Mouse (Mus musculus) forebrain, embryonic 12.5 days (tissue): Measurements from ENCODE around the gene Glb1l3. TPM values are rescaled to one million over a fixed set of nuclear protein-coding genes. Genes with fewer than 3 reads are reported as not detected.
"Not testable (repeated sequence)": the region's sequence is repeated elsewhere in the genome, so short reads cannot be mapped to it uniquely, and the experiment has no call there.

Experiments used
- ATAC-seq: fragments of 200-750 bp; cut with Nextera tagmentation; 2 replicates; pipeline ENCODE4 v1.8.0; 2017; ENCODE audit warnings: moderate TSS enrichment; ENCODE audit not compliant: low FRiP score
- H3K27ac ChIP-seq: fragments of 300-500 bp; sonication (generic); 2 replicates; pipeline ENCODE4 v1.5.1; 2016; ENCODE audit warnings: mild to moderate bottlenecking
- H3K27me3 ChIP-seq: fragments of 300-500 bp; sonication (generic); 2 replicates; pipeline ENCODE4 v1.6.1; 2016; ENCODE audit warnings: mild to moderate bottlenecking
- H3K36me3 ChIP-seq: fragments of 300-500 bp; sonication (generic); replicated peaks from 2 replicates; pipeline ENCODE4 v1.6.1; 2016; ENCODE audit warnings: mild to moderate bottlenecking
- H3K4me1 ChIP-seq: fragments of 300-500 bp; sonication (generic); 2 replicates; pipeline ENCODE4 v1.6.1; 2016
- H3K4me2 ChIP-seq: fragments of 300-500 bp; sonication (generic); 2 replicates; pipeline ENCODE4 v1.6.1; 2016; ENCODE audit warnings: mild to moderate bottlenecking, moderate library complexity
- H3K4me3 ChIP-seq: fragments of 300-500 bp; sonication (generic); replicated peaks from 2 replicates; pipeline ENCODE4 v1.5.1; 2016; ENCODE audit warnings: mild to moderate bottlenecking
- H3K9ac ChIP-seq: fragments of 300-500 bp; sonication (generic); 2 replicates; pipeline ENCODE4 v1.6.1; 2016; ENCODE audit warnings: mild to moderate bottlenecking
- H3K9me3 ChIP-seq: fragments of 300-500 bp; sonication (generic); 2 replicates; pipeline ENCODE4 v1.6.1; 2016
- WGBS: fragments of 180-500 bp; shearing (Covaris S2); methylation state at CpG from one replicate; pipeline ENCODE4 v1.1.7; 2016; 5-methylcytosine and 5-hydroxymethylcytosine counted together
- polyA plus RNA-seq: library from polyadenylated mRNA; unstranded; fragments of >200 nt; fragmentation: Nextera tagmentation; extraction: Ambion mirVana; gene quantifications from 2 replicates; pipeline ENCODE4 v1.2.1, GENCODE M21; 2016

Gene Glb1l3
- not detected in 2 replicates for polyA plus RNA-seq

- WGBS = 87% methylated on average over 5 of the region's 5 CpGs
- ATAC-seq = no peak
- H3K36me3 ChIP-seq = no peaks in the 10 kb centered on the region
- H3K4me3 ChIP-seq = no peak within 1 kb of the TSS
- H3K4me1 ChIP-seq = no peaks in the 10 kb centered on the region
- H3K27ac ChIP-seq = no peak within 1 kb of the TSS
- H3K27me3 ChIP-seq = no peaks in the 10 kb centered on the region
- H3K4me2 ChIP-seq = no peak within 1 kb of the TSS
- no peak within 1 kb of the TSS for H3K9ac ChIP-seq
- no peaks in the 10 kb centered on the region for H3K9me3 ChIP-seq
Observed at GRCm38 (mm10) chr9:26860751-26861150, at the start of gene Glb1l3. Gene Glb1l3 (minus strand): TSS chr9:26860890.

- H3K9me3 ChIP-seq, H3K27me3 ChIP-seq, H3K4me2 ChIP-seq, ATAC-seq, H3K36me3 ChIP-seq, H3K27ac ChIP-seq, H3K9ac ChIP-seq, H3K4me3 ChIP-seq, H3K4me1 ChIP-seq: not testable (repeated sequence)
- 80% methylated on average over 7 of the region's 7 CpGs for WGBS
Observed at GRCm38 (mm10) chr9:26869856-26870255, 9.2 kb upstream of the Glb1l3 start.

DNA sequence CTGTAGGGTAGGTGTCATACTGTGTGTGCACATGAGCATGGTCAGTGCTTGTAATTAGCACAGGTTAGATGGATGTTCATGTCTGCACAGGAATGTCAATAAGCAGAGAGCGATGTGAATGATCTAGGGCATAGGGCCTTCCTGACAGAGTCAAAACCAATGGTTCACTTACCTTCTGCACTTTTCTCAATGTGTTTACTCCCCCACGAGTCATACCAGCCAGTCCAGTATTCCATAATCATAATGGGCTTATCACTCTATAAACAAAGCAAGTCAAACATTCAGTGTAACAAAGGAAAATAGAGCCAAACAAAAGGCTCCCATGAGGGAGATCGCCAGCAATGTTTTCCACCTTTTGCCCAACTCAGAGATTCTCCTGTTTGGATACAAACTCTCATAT, 29.6 kb downstream of the Glb1l3 start:
- Histone ChIP-seq H3K9me3 (no peaks in the 10 kb centered on the region), H3K4me3 (no peak overlapping the region), H3K36me3 (no peaks in the 10 kb centered on the region), H3K9ac (no peak overlapping the region), H3K27ac (no peak overlapping the region), H3K4me1 (no peaks in the 10 kb centered on the region; the same call in 1 of the 2 replicates), H3K27me3 (no peaks in the 10 kb centered on the region), H3K4me2 (no peak overlapping the region)
- WGBS = 83% methylated on average over 3 of the region's 3 CpGs
- ATAC-seq = no peak

GRCm38 (mm10) chr9:26819942-26820341, 40.7 kb downstream of the Glb1l3 start:
- ATAC-seq = no peak
- Histone ChIP-seq H3K36me3 (no peaks in the 10 kb centered on the region), H3K27ac (no peak overlapping the region), H3K27me3 (no peaks in the 10 kb centered on the region), H3K4me3 (no peak overlapping the region), H3K9me3 (no peaks in the 10 kb centered on the region), H3K4me1 (no peaks in the 10 kb centered on the region), H3K4me2 (no peak overlapping the region), H3K9ac (no peak overlapping the region)
- WGBS = 88% methylated on average over 1 of the region's 1 CpGs

GRCm38 (mm10) chr9:26808735-26809134, 52.0 kb downstream of the Glb1l3 start:
- no peaks in the 10 kb centered on the region for H3K9me3 ChIP-seq
- no peak overlapping the region for H3K4me2 ChIP-seq
- H3K4me3 ChIP-seq = no peak overlapping the region
- H3K27ac ChIP-seq = no peak overlapping the region
- ATAC-seq = no peak
- peaks cover 9% of the 10 kb centered on the region for H3K4me1 ChIP-seq
- H3K9ac ChIP-seq = no peak overlapping the region
- no peaks in the 10 kb centered on the region for H3K36me3 ChIP-seq
- H3K27me3 ChIP-seq = no peaks in the 10 kb centered on the region
- 80% methylated on average over 2 of the region's 2 CpGs for WGBS

DNA sequence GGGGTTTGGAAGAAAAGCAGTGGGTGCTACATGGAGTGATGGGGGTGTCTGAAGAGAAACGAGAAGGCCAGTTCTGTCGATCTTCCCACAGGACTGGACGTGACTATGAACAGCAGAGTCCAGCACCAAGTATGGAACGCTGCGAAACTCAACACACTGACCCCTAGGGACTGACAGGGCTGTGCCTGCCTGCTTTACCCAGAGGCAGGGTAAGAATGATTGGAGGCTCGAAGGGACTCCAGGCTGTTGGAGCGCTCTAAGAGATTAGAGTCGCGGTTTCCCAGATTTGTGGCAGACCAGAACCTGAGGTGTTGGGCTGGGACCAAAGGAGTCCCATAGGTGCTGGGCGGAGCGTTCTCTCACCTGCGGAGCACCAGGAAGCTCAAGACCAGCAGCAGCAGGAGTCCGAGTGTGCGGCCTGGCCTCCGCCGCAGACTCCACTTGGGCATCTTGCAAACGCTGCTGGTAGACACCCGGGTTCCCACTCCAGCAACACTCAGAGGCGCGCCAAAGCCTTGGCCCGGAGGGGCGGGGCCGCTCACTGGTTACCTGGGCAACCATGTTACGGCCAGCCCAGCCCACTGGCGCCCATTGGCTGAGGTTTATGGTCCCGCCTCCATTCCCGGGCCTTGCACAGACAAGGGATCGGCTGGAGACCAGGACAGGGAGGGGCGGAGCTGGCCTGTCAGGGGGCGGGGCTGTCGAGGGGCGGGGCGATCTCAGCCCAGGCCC, 54.6 kb downstream of the Glb1l3 start, which contains the start of gene Glb1l2:
TSS of gene Glb1l2 (minus strand) at position 534 of the 732 bp plus-strand sequence.
- H3K36me3 ChIP-seq = no peaks in the 10 kb centered on the region
- WGBS = under 1% methylated on average over 33 of the region's 33 CpGs
- no peaks in the 10 kb centered on the region for H3K27me3 ChIP-seq
- peaks cover 9% of the 10 kb centered on the region for H3K4me1 ChIP-seq
- H3K27ac ChIP-seq = peak within 1 kb of the TSS; percentile 51; the same call in 1 of the 2 replicates
- H3K9ac ChIP-seq = peak within 1 kb of the TSS; percentile 58
- H3K4me3 ChIP-seq = peak within 1 kb of the TSS; percentile 51
- H3K4me2 ChIP-seq = peak within 1 kb of the TSS; percentile 80
- peak; percentile 100 for ATAC-seq
- H3K9me3 ChIP-seq = no peaks in the 10 kb centered on the region

- H3K4me1 ChIP-seq = peaks cover 9% of the 10 kb centered on the region
- no peaks in the 10 kb centered on the region for H3K9me3 ChIP-seq
- ATAC-seq = no peak
- H3K4me2 ChIP-seq = no peak overlapping the region
- no peaks in the 10 kb centered on the region for H3K36me3 ChIP-seq
- H3K27me3 ChIP-seq = no peaks in the 10 kb centered on the region
- H3K4me3 ChIP-seq = no peak overlapping the region
- no peak overlapping the region for H3K9ac ChIP-seq
- no peak overlapping the region for H3K27ac ChIP-seq
Observed at GRCm38 (mm10) chr9:26804321-26804720, 56.4 kb downstream of the Glb1l3 start.

- H3K9ac ChIP-seq = no peak overlapping the region
- H3K9me3 ChIP-seq = no peaks in the 10 kb centered on the region
- no peak for ATAC-seq
- no peaks in the 10 kb centered on the region for H3K27me3 ChIP-seq
- no peak overlapping the region for H3K4me3 ChIP-seq
- no peak overlapping the region for H3K27ac ChIP-seq
- no peaks in the 10 kb centered on the region for H3K36me3 ChIP-seq
- H3K4me2 ChIP-seq = no peak overlapping the region
- WGBS = 91% methylated on average over 2 of the region's 2 CpGs
- H3K4me1 ChIP-seq = 0 out of 2 replicates have a peak, but pooled peaks cover under 1% of the 10 kb centered on the region
Observed at GRCm38 (mm10) chr9:26800357-26800756, 60.3 kb downstream of the Glb1l3 start.

- Histone ChIP-seq H3K4me2 (no peak overlapping the region), H3K4me3 (no peak overlapping the region), H3K36me3 (no peaks in the 10 kb centered on the region), H3K9me3 (no peaks in the 10 kb centered on the region), H3K27me3 (no peaks in the 10 kb centered on the region), H3K4me1 (no peaks in the 10 kb centered on the region), H3K27ac (no peak overlapping the region), H3K9ac (no peak overlapping the region)
- 73% methylated on average over 1 of the region's 1 CpGs for WGBS
- ATAC-seq = no peak
Observed at GRCm38 (mm10) chr9:26798731-26799130, 62.0 kb downstream of the Glb1l3 start.

DNA sequence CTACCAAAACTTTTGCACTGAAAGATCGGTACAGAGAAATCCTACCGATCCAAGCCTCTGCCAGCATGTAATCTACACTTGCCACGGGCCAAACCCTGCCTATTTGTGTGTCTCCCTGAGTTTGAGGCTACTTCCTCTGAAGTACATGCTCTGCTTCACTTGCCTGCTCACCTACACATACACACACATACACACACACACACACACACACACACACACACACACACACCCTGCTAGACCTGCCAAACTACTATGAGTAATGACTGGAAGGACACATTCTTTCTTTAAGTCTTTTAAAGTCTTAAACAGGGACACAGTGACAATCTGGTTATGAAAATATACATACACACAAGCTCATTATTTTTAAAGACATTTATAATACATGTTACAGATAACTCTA, 62.5 kb downstream of the Glb1l3 start:
- H3K4me3 ChIP-seq = no peak overlapping the region
- WGBS = 92% methylated on average over 3 of the region's 3 CpGs
- H3K27ac ChIP-seq = no peak overlapping the region
- ATAC-seq = no peak
- H3K9me3 ChIP-seq = no peaks in the 10 kb centered on the region
- no peak overlapping the region for H3K9ac ChIP-seq
- no peaks in the 10 kb centered on the region for H3K36me3 ChIP-seq
- H3K4me2 ChIP-seq = no peak overlapping the region
- no peaks in the 10 kb centered on the region for H3K4me1 ChIP-seq
- H3K27me3 ChIP-seq = no peaks in the 10 kb centered on the region

GRCm38 (mm10) chr9:26792829-26793228, 67.9 kb downstream of the Glb1l3 start:
- Histone ChIP-seq H3K9me3 (no peaks in the 10 kb centered on the region), H3K27ac (no peak overlapping the region), H3K36me3 (no peaks in the 10 kb centered on the region), H3K4me3 (no peak overlapping the region), H3K27me3 (no peaks in the 10 kb centered on the region), H3K4me2 (no peak overlapping the region), H3K9ac (no peak overlapping the region), H3K4me1 (no peaks in the 10 kb centered on the region)
- WGBS = 75% methylated on average over 3 of the region's 3 CpGs
- no peak for ATAC-seq

GRCm38 (mm10) chr9:26783414-26783975, 77.2 kb downstream of the Glb1l3 start:
- H3K36me3 ChIP-seq = no peaks in the 10 kb centered on the region
- H3K4me1 ChIP-seq = no peaks in the 10 kb centered on the region
- no peak overlapping the region for H3K27ac ChIP-seq
- H3K9ac ChIP-seq = no peak overlapping the region
- H3K27me3 ChIP-seq = no peaks in the 10 kb centered on the region
- 69% methylated on average over 7 of the region's 7 CpGs for WGBS
- ATAC-seq = no peak
- H3K9me3 ChIP-seq = no peaks in the 10 kb centered on the region
- H3K4me3 ChIP-seq = no peak overlapping the region
- no peak overlapping the region for H3K4me2 ChIP-seq

- Histone ChIP-seq H3K9me3 (no peaks in the 10 kb centered on the region), H3K27ac (no peak overlapping the region), H3K4me1 (no peaks in the 10 kb centered on the region), H3K27me3 (no peaks in the 10 kb centered on the region), H3K36me3 (no peaks in the 10 kb centered on the region), H3K4me2 (no peak overlapping the region), H3K4me3 (no peak overlapping the region), H3K9ac (no peak overlapping the region)
- 91% methylated on average over 7 of the region's 7 CpGs for WGBS
- no peak for ATAC-seq
Observed at GRCm38 (mm10) chr9:26778421-26778820, 82.3 kb downstream of the Glb1l3 start.
